Mouse (Mus musculus) lung, postnatal 0 days (tissue): ENCODE data around the gene H6pd. TPM values are rescaled to one million over a fixed set of nuclear protein-coding genes. Genes with fewer than 3 reads are reported as not detected.

Experiments used
- ATAC-seq: fragments of 200-750 bp; cut with Nextera tagmentation; 2 replicates; pipeline ENCODE4 v1.8.0; 2017; ENCODE audit warnings: moderate library complexity
- DNase-seq: peaks from one replicate; pipeline ENCODE4 v3.0.0-alpha.2; 2016; ENCODE audit warnings: low spot score
- H3K27ac ChIP-seq: fragments of 300-500 bp; sonication (generic); 2 replicates; pipeline ENCODE4 v1.5.1; 2014; ENCODE audit warnings: antibody characterized with exemption, mild to moderate bottlenecking, low read length, mixed read lengths
- H3K27me3 ChIP-seq: fragments of 300-500 bp; sonication (generic); replicated peaks from 2 replicates; pipeline ENCODE4 v1.6.1; 2014; ENCODE audit warnings: low read length, mixed read lengths; ENCODE audit not compliant: insufficient read depth
- H3K36me3 ChIP-seq: fragments of 300-500 bp; sonication (generic); 2 replicates; pipeline ENCODE4 v1.6.1; 2014; ENCODE audit warnings: low read length, mixed read lengths; ENCODE audit not compliant: insufficient read depth
- H3K4me1 ChIP-seq: fragments of 300-500 bp; sonication (generic); 2 replicates; pipeline ENCODE4 v1.6.1; 2014; ENCODE audit warnings: antibody characterized with exemption, low read depth, low read length, mixed read lengths; ENCODE audit not compliant: insufficient read depth
- H3K4me2 ChIP-seq: fragments of 300-500 bp; sonication (generic); replicated peaks from 2 replicates; pipeline ENCODE4 v1.6.1; 2014; ENCODE audit warnings: low read depth, mild to moderate bottlenecking, low read length, moderate library complexity, mixed read lengths
- H3K4me3 ChIP-seq: fragments of 300-500 bp; sonication (generic); 2 replicates; pipeline ENCODE4 v1.5.1; 2014; ENCODE audit warnings: low read depth, low read length
- H3K9ac ChIP-seq: fragments of 300-500 bp; sonication (generic); replicated peaks from 2 replicates; pipeline ENCODE4 v1.6.1; 2014; ENCODE audit warnings: low read depth, mild to moderate bottlenecking
- H3K9me3 ChIP-seq: fragments of 300-500 bp; sonication (generic); 2 replicates; pipeline ENCODE4 v1.6.1; 2016; ENCODE audit warnings: low read length, mixed read lengths
- CTCF ChIP-seq: IDR thresholded peaks from 2 replicates; pipeline ENCODE4 v1.5.1; 2016; ENCODE audit warnings: antibody characterized with exemption, mild to moderate bottlenecking
- EP300 ChIP-seq: IDR thresholded peaks from 2 replicates; pipeline ENCODE4 v1.6.1; 2016; ENCODE audit warnings: antibody characterized with exemption, mild to moderate bottlenecking, control low read depth
- WGBS: fragments of 180-500 bp; shearing (Covaris S2); extraction: QIAGEN DNeasy Blood & Tissue Kit; methylation state at CpG from one replicate; pipeline ENCODE4 v1.1.7; 2014; 5-methylcytosine and 5-hydroxymethylcytosine counted together
- polyA plus RNA-seq: library from polyadenylated mRNA; unstranded; fragments of >200 nt; fragmentation: Nextera tagmentation; extraction: Ambion mirVana; gene quantifications from 2 replicates; pipeline ENCODE4 v1.2.1, GENCODE M21; 2015

Gene H6pd
- polyA plus RNA-seq, 1 experiment from 2014 or later = 45.8 TPM

GRCm38 (mm10) chr4:149965672-149966071, 43.2 kb downstream of the H6pd start:
- H3K9ac ChIP-seq = no peak overlapping the region
- TF ChIP-seq CTCF (no peak), EP300 (no peak)
- ATAC-seq = no peak
- no peaks in the 10 kb centered on the region for H3K4me1 ChIP-seq
- no peaks in the 10 kb centered on the region for H3K27me3 ChIP-seq
- 67% methylated on average over 6 of the region's 6 CpGs for WGBS
- H3K27ac ChIP-seq = no peak overlapping the region
- no peaks in the 10 kb centered on the region for H3K36me3 ChIP-seq
- DNase-seq = no peak
- H3K4me3 ChIP-seq = no peak overlapping the region
- H3K4me2 ChIP-seq = no peak overlapping the region
- H3K9me3 ChIP-seq = no peaks in the 10 kb centered on the region

DNA sequence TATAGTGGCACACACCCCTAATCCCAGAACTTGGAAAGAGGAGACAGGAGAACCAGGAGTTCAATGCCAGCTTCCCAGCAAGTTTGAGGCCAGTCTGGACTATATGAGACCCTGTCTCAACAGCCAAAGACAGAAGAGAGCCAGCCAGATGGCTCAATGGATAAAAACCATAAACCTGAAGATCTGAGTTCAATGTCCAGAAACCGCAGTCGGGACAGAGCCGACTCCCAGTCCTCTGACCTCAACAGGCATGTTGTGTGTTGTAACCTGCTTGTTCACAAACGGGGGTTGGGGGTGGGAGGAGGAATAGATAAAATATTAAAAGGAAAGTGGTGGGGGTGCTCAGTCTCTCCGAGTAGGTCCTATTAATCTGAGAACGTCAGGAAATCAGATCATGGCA, 43.6 kb downstream of the H6pd start:
- no peak for DNase-seq
- H3K4me2 ChIP-seq = no peak overlapping the region
- no peaks in the 10 kb centered on the region for H3K27me3 ChIP-seq
- 63% methylated on average over 6 of the region's 6 CpGs for WGBS
- H3K4me3 ChIP-seq = no peak overlapping the region
- H3K9me3 ChIP-seq = no peaks in the 10 kb centered on the region
- no peaks in the 10 kb centered on the region for H3K36me3 ChIP-seq
- H3K27ac ChIP-seq = no peak overlapping the region
- no peaks in the 10 kb centered on the region for H3K4me1 ChIP-seq
- TF ChIP-seq EP300 (no peak), CTCF (no peak)
- no peak overlapping the region for H3K9ac ChIP-seq
- ATAC-seq = no peak

GRCm38 (mm10) chr4:149964770-149965169, 44.1 kb downstream of the H6pd start:
- Histone ChIP-seq H3K4me2 (no peak overlapping the region), H3K27ac (no peak overlapping the region), H3K4me3 (no peak overlapping the region), H3K27me3 (no peaks in the 10 kb centered on the region), H3K4me1 (no peaks in the 10 kb centered on the region), H3K36me3 (no peaks in the 10 kb centered on the region), H3K9ac (no peak overlapping the region), H3K9me3 (no peaks in the 10 kb centered on the region)
- WGBS = 64% methylated on average over 3 of the region's 3 CpGs
- DNase-seq (no peak), ATAC-seq (no peak)
- TF ChIP-seq CTCF (no peak), EP300 (no peak)

DNA sequence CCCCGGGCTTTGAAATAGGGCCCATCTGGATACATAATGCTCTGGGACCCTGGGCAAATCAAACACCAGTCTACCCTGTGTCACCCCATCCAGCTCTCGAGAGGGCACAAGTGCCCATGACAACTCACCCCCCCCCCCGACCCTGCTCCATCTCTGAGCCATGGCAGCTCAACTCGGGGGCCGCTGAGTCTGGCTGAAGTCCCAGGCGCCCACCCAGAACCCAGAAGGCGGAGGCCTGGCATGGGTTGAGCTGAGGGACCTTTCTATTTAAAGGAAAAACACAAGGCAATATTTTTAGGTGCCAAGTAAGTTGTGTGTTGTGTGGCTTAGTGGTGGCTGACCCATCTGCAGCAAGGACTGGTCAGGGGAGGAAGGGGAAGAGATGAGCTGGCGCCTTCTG, 44.5 kb downstream of the H6pd start:
- no peak for ATAC-seq
- DNase-seq = no peak
- no peaks in the 10 kb centered on the region for H3K27me3 ChIP-seq
- H3K4me2 ChIP-seq = no peak overlapping the region
- TF ChIP-seq CTCF (no peak), EP300 (no peak)
- H3K36me3 ChIP-seq = no peaks in the 10 kb centered on the region
- H3K9ac ChIP-seq = no peak overlapping the region
- WGBS = 85% methylated on average over 8 of the region's 8 CpGs
- H3K4me3 ChIP-seq = no peak overlapping the region
- no peak overlapping the region for H3K27ac ChIP-seq
- H3K4me1 ChIP-seq = no peaks in the 10 kb centered on the region
- no peaks in the 10 kb centered on the region for H3K9me3 ChIP-seq

- Histone ChIP-seq H3K4me2 (no peak overlapping the region), H3K9ac (no peak overlapping the region), H3K4me3 (no peak overlapping the region), H3K9me3 (no peaks in the 10 kb centered on the region), H3K36me3 (no peaks in the 10 kb centered on the region), H3K27me3 (peaks cover 8% of the 10 kb centered on the region; the same call in 1 of the 2 replicates), H3K27ac (no peak overlapping the region), H3K4me1 (peaks cover 5% of the 10 kb centered on the region; the same call in 1 of the 2 replicates)
- ATAC-seq (no peak), DNase-seq (no peak)
- no peak for TF ChIP-seq EP300
- TF ChIP-seq CTCF = no peak
- 84% methylated on average over 7 of the region's 7 CpGs for WGBS
Measured at GRCm38 (mm10) chr4:149960391-149960790, 48.4 kb downstream of the H6pd start.

GRCm38 (mm10) chr4:149959816-149960215, 49.0 kb downstream of the H6pd start:
- WGBS = 45% methylated on average over 10 of the region's 10 CpGs

GRCm38 (mm10) chr4:149958566-149958965, 50.3 kb downstream of the H6pd start:
- 1% methylated on average over 5 of the region's 5 CpGs for WGBS
- no peak overlapping the region for H3K4me2 ChIP-seq
- DNase-seq = peak; percentile 88
- TF ChIP-seq CTCF = peak; percentile 96
- TF ChIP-seq EP300 = no peak
- no peaks in the 10 kb centered on the region for H3K9me3 ChIP-seq
- H3K4me1 ChIP-seq = peaks cover 5% of the 10 kb centered on the region; the same call in 1 of the 2 replicates
- peaks cover 8% of the 10 kb centered on the region; the same call in 1 of the 2 replicates for H3K27me3 ChIP-seq
- H3K36me3 ChIP-seq = no peaks in the 10 kb centered on the region
- H3K27ac ChIP-seq = no peak overlapping the region
- no peak overlapping the region for H3K9ac ChIP-seq
- no peak overlapping the region for H3K4me3 ChIP-seq
- no peak for ATAC-seq

More at GRCm38 (mm10) chr4:149959816-149960215, 49.0 kb downstream of the H6pd start:
- Histone ChIP-seq H3K27me3 (peaks cover 8% of the 10 kb centered on the region; the same call in 1 of the 2 replicates), H3K4me2 (no peak overlapping the region), H3K9ac (no peak overlapping the region), H3K27ac (no peak overlapping the region), H3K4me1 (peaks cover 5% of the 10 kb centered on the region; the same call in 1 of the 2 replicates), H3K9me3 (no peaks in the 10 kb centered on the region), H3K4me3 (no peak overlapping the region), H3K36me3 (no peaks in the 10 kb centered on the region)
- no peak for TF ChIP-seq EP300
- no peak for TF ChIP-seq CTCF
- DNase-seq (no peak), ATAC-seq (no peak)
